15 mouse cellular contexts compared by ENCODE assay signal in genomic region chr15:6908601-6909000, GRCm38 (mm10). TPM values are rescaled to one million over a fixed set of nuclear protein-coding genes. Genes with fewer than 3 reads are reported as not detected.
"Had no signal": no experiment of that assay in that cellular context is flagged by ENCODE, and none has a peak within 500 bp of the region (broad histone marks: within the 10 kb centered on the region; RNA-seq: fewer than 3 reads in every experiment).

No protein-coding gene starts in this region.

- H3K4me2 ChIP-seq: kidney, embryonic 15.5 days; limb, embryonic 13.5 days; midbrain, embryonic 12.5 days; neural tube, embryonic 13.5 days; stomach, embryonic 15.5 days had no signal

- H3K36me3 ChIP-seq: kidney, embryonic 15.5 days; limb, embryonic 13.5 days; midbrain, embryonic 12.5 days; neural tube, embryonic 13.5 days; stomach, embryonic 15.5 days had no signal

- H3K9ac ChIP-seq: kidney, embryonic 15.5 days; liver, embryonic 14.5 days; midbrain, embryonic 12.5 days; neural tube, embryonic 13.5 days; stomach, embryonic 15.5 days had no signal

- H3K4me3 ChIP-seq: kidney, embryonic 15.5 days; layer of hippocampus, adult 2 months; limb, embryonic 13.5 days; midbrain, embryonic 12.5 days; neural tube, embryonic 13.5 days; stomach, embryonic 15.5 days had no signal

- H3K27me3 ChIP-seq: kidney, embryonic 15.5 days; neural tube, embryonic 13.5 days; stomach, embryonic 15.5 days had no signal

- H3K4me1 ChIP-seq: neural tube, embryonic 13.5 days had no signal

- DNase-seq: kidney, adult 2 months; kidney, postnatal 4 days; left cerebral cortex, postnatal 4 days; retina, postnatal 1 day; right cerebral cortex, postnatal 4 days; spleen, adult 18-20 months; thymus, postnatal 36 days had no signal

- H3K27ac ChIP-seq: kidney, embryonic 15.5 days; layer of hippocampus, adult 2 months; limb, embryonic 13.5 days; liver, embryonic 14.5 days; midbrain, embryonic 12.5 days; neural tube, embryonic 13.5 days; stomach, embryonic 15.5 days had no signal

- H3K9me3 ChIP-seq: kidney, embryonic 15.5 days; limb, embryonic 13.5 days; midbrain, embryonic 12.5 days; neural tube, embryonic 13.5 days; stomach, embryonic 15.5 days had no signal

RNA-seq across cellular contexts. Expression of gene Osmr, which starts 33.8 kb away (rescaled TPM):
- total RNA-seq: megakaryocyte-erythroid progenitor cell, adult 5-6 weeks had no signal
